12 mouse cellular contexts compared by ENCODE assay signal in genomic region chr4:47319561-47320321, GRCm38 (mm10). TPM values are rescaled to one million over a fixed set of nuclear protein-coding genes. Genes with fewer than 3 reads are reported as not detected.
DNase-seq lines count a peak whose midpoint lies in the region; TF ChIP-seq lines count a peak whose summit lies in the region.
"Had no signal": no experiment of that assay in that cellular context is flagged by ENCODE, and none has a peak within 500 bp of the region (broad histone marks: within the 10 kb centered on the region; RNA-seq: fewer than 3 reads in every experiment).

No protein-coding gene starts in this region.

- H3K36me3 ChIP-seq in MEL (ENCODE audit: control insufficient read depth in 1 of 2, insufficient read depth in 2 of 2, low read length in 2 of 2), result peaks cover 0 to 9% of the 10 kb centered on the region in 2 experiments; a peak in 2 of 4 replicates
- no peaks in the 10 kb centered on the region for H3K36me3 ChIP-seq in liver, adult 2 months (ENCODE audit: control insufficient read depth, insufficient read depth, low read length)

- no peak for TF ChIP-seq CTCF in MEL (IDR thresholded peaks at IDR 0.05 in 2 of 3, conservative IDR thresholded peaks at IDR 0.05 in 1 of 3; ENCODE audit: control insufficient read depth in 1 of 3, insufficient read depth in 1 of 3, low read depth in 2 of 3, low read length in 3 of 3, poor library complexity in 1 of 3, severe bottlenecking in 1 of 3)
- TF ChIP-seq CTCF in liver, adult 2 months (IDR thresholded peaks at IDR 0.05; ENCODE audit: low read depth, low read length), result no peak

- H3K79me2 ChIP-seq in MEL (ENCODE audit: control insufficient read depth, insufficient read depth, low read length, poor library complexity), result no peaks in the 10 kb centered on the region
- no peaks in the 10 kb centered on the region for H3K79me2 ChIP-seq in liver, adult 2 months (ENCODE audit: control insufficient read depth, insufficient read depth, low read length)

- WGBS in liver, adult 2 months, result 85% methylated on average over 10 of the region's 10 CpGs

- peak; percentile 81 for DNase-seq in CD4-positive, CD25-positive, alpha-beta regulatory T cell, adult 2 months (ENCODE audit: low read depth, low spot score)
- DNase-seq in MEL (ENCODE audit: low read depth, low spot score), result peak; percentile 78
- DNase-seq in liver, adult 2 months (ENCODE audit: extremely low read depth, low read depth, low spot score), result peak; percentile 27
- peak; percentile 44 to 71 for DNase-seq in thymus, adult 18-20 months
- no peak for DNase-seq in testis, postnatal 14 days (ENCODE audit: low spot score)
- DNase-seq in cerebellum, adult 8-10 months, result no peak
- DNase-seq in adrenal gland, postnatal 10 days, result no peak
- DNase-seq: cerebellum, postnatal 36 days; left cerebral cortex, postnatal 4 days; lung, postnatal 14 days; right cerebral cortex, postnatal 4 days had no signal

- TF ChIP-seq EP300 in MEL (IDR thresholded peaks at IDR 0.05; ENCODE audit: low read depth in 1 of 2, low read length in 2 of 2), result peak; percentile 51 to 61; a peak in 3 of 4 replicates

- peaks cover 3 to 25% of the 10 kb centered on the region in 2 experiments; a peak in 2 of 4 replicates for H3K4me1 ChIP-seq in MEL (ENCODE audit: control insufficient read depth in 1 of 2, insufficient read depth in 2 of 2, low read length in 2 of 2)
- no peaks in the 10 kb centered on the region for H3K4me1 ChIP-seq in liver, adult 2 months (ENCODE audit: control insufficient read depth, insufficient read depth, low read length)

- no peaks in the 10 kb centered on the region for H3K9me3 ChIP-seq in MEL (replicated peaks; ENCODE audit: insufficient read depth, low read length)

- TF ChIP-seq RAD21 in MEL (IDR thresholded peaks at IDR 0.05; ENCODE audit: low read depth, low read length), result no peak

- peak overlapping the region; percentile 36 for H3K9ac ChIP-seq in MEL (ENCODE audit: control insufficient read depth, low read depth, low read length, poor library complexity, severe bottlenecking)
- no peak overlapping the region for H3K9ac ChIP-seq in liver, adult 2 months (ENCODE audit: low read depth, low read length)

- no peaks in the 10 kb centered on the region for H3K27me3 ChIP-seq in MEL (ENCODE audit: control insufficient read depth in 1 of 2, insufficient read depth in 2 of 2, low read length in 2 of 2)
- H3K27me3 ChIP-seq in liver, adult 2 months (ENCODE audit: control insufficient read depth, insufficient read depth, low read length), result no peaks in the 10 kb centered on the region

- TF ChIP-seq POLR2A in MEL (IDR thresholded peaks at IDR 0.05; ENCODE audit: control insufficient read depth in 1 of 2, insufficient read depth in 1 of 2, low read depth in 1 of 2, low read length in 2 of 2, poor library complexity in 1 of 2), result 0 out of 4 replicates have a peak, but pooled peaks of 1 of the 2 experiments have one; percentile 41
- no peak for TF ChIP-seq POLR2A in liver, adult 2 months (IDR thresholded peaks at IDR 0.05; ENCODE audit: extremely low read depth, insufficient read depth, low read length)

- H3K27ac ChIP-seq in MEL (ENCODE audit: control insufficient read depth, low read depth, low read length), result peak overlapping the region; percentile 53
- 0 out of 2 replicates have a peak overlapping the region, but pooled peaks have one; percentile 19 for H3K27ac ChIP-seq in liver, adult 2 months (replicated peaks; ENCODE audit: insufficient read depth, low read depth, low read length)

- H3K4me3 ChIP-seq in MEL (ENCODE audit: control insufficient read depth in 1 of 2, insufficient read depth in 1 of 2, low read depth in 2 of 2, low read length in 2 of 2), result peak overlapping the region in 1 of 2 experiments; percentile 33; a peak in 1 of 4 replicates
- H3K4me3 ChIP-seq in liver, adult 2 months (ENCODE audit: insufficient read depth, low read depth, low read length), result no peak overlapping the region
- H3K4me3 ChIP-seq: erythroblast, embryonic 14.5 days had no signal

TF ChIP-seq in MEL, 35 proteins besides CTCF, POLR2A, EP300 and RAD21:
- no peak for TF ChIP-seq CHD1 (IDR thresholded peaks at IDR 0.05; ENCODE audit: low read depth, low read length)
- TF ChIP-seq RCOR1 (IDR thresholded peaks at IDR 0.05; ENCODE audit: low read depth, low read length), result no peak
- 0 out of 2 replicates have a peak, but pooled peaks have one; percentile 10 for TF ChIP-seq TCF12 (IDR thresholded peaks at IDR 0.05; ENCODE audit: low read depth, low read length)
- no peak for TF ChIP-seq UBTF (IDR thresholded peaks at IDR 0.05; ENCODE audit: borderline replicate concordance, insufficient read depth, low read depth, low read length)
- no peak for TF ChIP-seq NRF1 (IDR thresholded peaks at IDR 0.05; ENCODE audit: insufficient read depth, low read depth, low read length, poor library complexity, severe bottlenecking)
- TF ChIP-seq TBP (IDR thresholded peaks at IDR 0.05; ENCODE audit: low read depth, low read length), result peak; percentile 62
- TF ChIP-seq ZC3H11A (IDR thresholded peaks at IDR 0.05; ENCODE audit: low read depth, low read length), result no peak
- no peak for TF ChIP-seq MAFK (IDR thresholded peaks at IDR 0.05; ENCODE audit: borderline replicate concordance, low read depth, low read length)
- TF ChIP-seq E2F4 (IDR thresholded peaks at IDR 0.05; ENCODE audit: borderline replicate concordance, low read depth, low read length), result no peak
- TF ChIP-seq USF1 (IDR thresholded peaks at IDR 0.05; ENCODE audit: low read depth, low read length), result no peak
- TF ChIP-seq MAZ (IDR thresholded peaks at IDR 0.05; ENCODE audit: low read depth, low read length), result peak; percentile 84; the same call in 1 of the 2 replicates
- no peak for TF ChIP-seq ZMIZ1 (IDR thresholded peaks at IDR 0.05; ENCODE audit: low read depth, low read length)
- no peak for TF ChIP-seq GABPA (IDR thresholded peaks at IDR 0.05; ENCODE audit: low read depth, low read length)
- TF ChIP-seq MYB (IDR thresholded peaks at IDR 0.05; ENCODE audit: low read depth, low read length), result no peak
- no peak; the same call in 1 of the 2 replicates for TF ChIP-seq NELFE (IDR thresholded peaks at IDR 0.05; ENCODE audit: low read depth, low read length)
- no peak; the same call in 1 of the 2 replicates for TF ChIP-seq HCFC1 (IDR thresholded peaks at IDR 0.05; ENCODE audit: low read depth, low read length)
- TF ChIP-seq ETS1 (IDR thresholded peaks at IDR 0.05; ENCODE audit: low read depth, low read length), result peak; percentile 19; the same call in 1 of the 2 replicates
- TF ChIP-seq MAX (IDR thresholded peaks at IDR 0.05; ENCODE audit: low read length), result no peak
- no peak for TF ChIP-seq POLR2AphosphoS5 (IDR thresholded peaks at IDR 0.05; ENCODE audit: borderline replicate concordance, low read depth, low read length)
- TF ChIP-seq MYC (IDR thresholded peaks at IDR 0.05; ENCODE audit: low read depth, low read length), result peak; percentile 42; the same call in 1 of the 2 replicates
- no peak for TF ChIP-seq ZKSCAN1 (IDR thresholded peaks at IDR 0.05; ENCODE audit: low read depth, low read length)
- TF ChIP-seq MXI1 (IDR thresholded peaks at IDR 0.05; ENCODE audit: low read depth, low read length), result peak; percentile 56
- peak; percentile 44; the same call in 1 of the 2 replicates for TF ChIP-seq TAL1 (IDR thresholded peaks at IDR 0.05; ENCODE audit: low read length)
- no peak for TF ChIP-seq USF2 (IDR thresholded peaks at IDR 0.05; ENCODE audit: borderline replicate concordance in 1 of 2, insufficient read depth in 1 of 2, low read depth in 1 of 2, low read length in 2 of 2)
- no peak for TF ChIP-seq SIN3A (IDR thresholded peaks at IDR 0.05; ENCODE audit: low read length)
- no peak for TF ChIP-seq JUND (IDR thresholded peaks at IDR 0.05; ENCODE audit: low read depth, low read length)
- no peak for TF ChIP-seq CHD2 (IDR thresholded peaks at IDR 0.05; ENCODE audit: low read length)
- peak; percentile 60 for TF ChIP-seq ELF1 (IDR thresholded peaks at IDR 0.05; ENCODE audit: low read depth, low read length)
- TF ChIP-seq KAT2A (conservative IDR thresholded peaks at IDR 0.05; ENCODE audit: low read depth, low read length), result no peak
- TF ChIP-seq BHLHE40 (IDR thresholded peaks at IDR 0.05; ENCODE audit: borderline replicate concordance, low read depth, low read length), result no peak
- TF ChIP-seq MEF2A (IDR thresholded peaks at IDR 0.05; ENCODE audit: extremely low read depth, insufficient replicate concordance, low read depth, low read length, poor library complexity, severe bottlenecking), result no peak
- no peak for TF ChIP-seq SMC3 (IDR thresholded peaks at IDR 0.05; ENCODE audit: low read depth, low read length)
- TF ChIP-seq GATA1 (IDR thresholded peaks at IDR 0.05; ENCODE audit: low read depth, low read length), result peak; percentile 5
- no peak for TF ChIP-seq POLR2AphosphoS2 (IDR thresholded peaks at IDR 0.05; ENCODE audit: low read length)
- no peak for TF ChIP-seq ZNF384 (IDR thresholded peaks at IDR 0.05; ENCODE audit: low read depth, low read length)

RNA-seq across cellular contexts. Expression of gene Tgfbr1, which starts 33.3 kb away (rescaled TPM):
- total RNA-seq in MEL (2012; rRNA removed), result 4.5 and 4.7 TPM in 2 replicates
- polyA plus RNA-seq in MEL (2012; ENCODE audit: insufficient read depth in 1 of 2, insufficient read length in 2 of 2, low read depth in 1 of 2, low replicate concordance in 2 of 2, missing spikeins in 1 of 2), result 1 to 10 TPM in 1 of 2 experiments, not detected in 1; 4.3 TPM
- 15.4 and 15.9 TPM in 2 replicates for total RNA-seq in liver, adult 2 months (2014; rRNA removed)
- 3.2 and 3.9 TPM in 2 replicates for polyA plus RNA-seq in liver, adult 2 months (2012; rRNA removed)
- 10 to 100 TPM; 24.8 to 26.4 TPM for total RNA-seq in adrenal gland, postnatal 10 days (2021)

Comparison
In these comparisons a context has a peak if more than half of its experiments do, and no peak if none do; other contexts are left out.
1. DNase-seq: peak in CD4-positive, CD25-positive, alpha-beta regulatory T cell, adult 2 months (single experiment), MEL (single experiment), liver, adult 2 months (single experiment) and thymus, adult 18-20 months (2 of 2); none in testis, postnatal 14 days (single experiment), cerebellum, adult 8-10 months (single experiment) and adrenal gland, postnatal 10 days (single experiment).